Mouse (Mus musculus): ENCODE data around the gene Myf6. TPM values are rescaled to one million over a fixed set of nuclear protein-coding genes. Genes with fewer than 3 reads are reported as not detected.

Myf6 gene
- polyA plus RNA-seq, 1 experiment from 2014 or later: 0.16 TPM

GRCm38 (mm10) chr10:107492867-107493579 lies 1.5 kb downstream of the Myf6 start:
- H3K4me1 ChIP-seq (replicated peaks): peaks cover 2% of the 10 kb centered on the region; the same call in 1 of the 2 replicates
- H3K9me3 ChIP-seq (replicated peaks): no peaks in the 10 kb centered on the region
- peak overlapping the region; percentile 61 for H3K4me2 ChIP-seq
- H3K4me3 ChIP-seq: peak overlapping the region; percentile 31
- no peak overlapping the region for H3K9ac ChIP-seq
- no peaks in the 10 kb centered on the region for H3K36me3 ChIP-seq
- H3K27ac ChIP-seq: no peak overlapping the region
- no peaks in the 10 kb centered on the region for H3K27me3 ChIP-seq
- 35% methylated on average over 18 of the region's 18 CpGs for WGBS
- no peak for ATAC-seq (replicated peaks; ENCODE audit: insufficient number of reproducible peaks, insufficient read depth, low FRiP score, low read depth)

GRCm38 (mm10) chr10:107488654-107489315 lies 5.8 kb downstream of the Myf6 start:
- Histone ChIP-seq H3K27me3 (no peaks in the 10 kb centered on the region), H3K4me3 (no peak overlapping the region), H3K9me3 (replicated peaks) (no peaks in the 10 kb centered on the region), H3K4me1 (replicated peaks) (no peaks in the 10 kb centered on the region; the same call in 1 of the 2 replicates), H3K27ac (no peak overlapping the region), H3K9ac (no peak overlapping the region), H3K36me3 (no peaks in the 10 kb centered on the region), H3K4me2 (peak overlapping the region; percentile 30; the same call in 1 of the 2 replicates)
- WGBS: 36% methylated on average over 12 of the region's 12 CpGs
- no peak for ATAC-seq (replicated peaks; ENCODE audit: insufficient number of reproducible peaks, insufficient read depth, low FRiP score, low read depth)

GRCm38 (mm10) chr10:107486770-107487169 lies 7.8 kb downstream of the Myf6 start:
- Histone ChIP-seq H3K36me3 (no peaks in the 10 kb centered on the region), H3K9me3 (replicated peaks) (no peaks in the 10 kb centered on the region), H3K27ac (no peak overlapping the region), H3K4me2 (no peak overlapping the region), H3K9ac (no peak overlapping the region), H3K27me3 (no peaks in the 10 kb centered on the region), H3K4me1 (replicated peaks) (no peaks in the 10 kb centered on the region), H3K4me3 (no peak overlapping the region)
- WGBS: 69% methylated on average over 12 of the region's 12 CpGs
- no peak for ATAC-seq (replicated peaks; ENCODE audit: insufficient number of reproducible peaks, insufficient read depth, low FRiP score, low read depth)

- no peak for ATAC-seq (replicated peaks; ENCODE audit: insufficient number of reproducible peaks, insufficient read depth, low FRiP score, low read depth)
- no peaks in the 10 kb centered on the region for H3K4me1 ChIP-seq (replicated peaks)
- H3K27ac ChIP-seq: no peak within 1 kb of the TSS
- no peaks in the 10 kb centered on the region for H3K36me3 ChIP-seq
- no peaks in the 10 kb centered on the region for H3K9me3 ChIP-seq (replicated peaks)
- no peak within 1 kb of the TSS for H3K4me2 ChIP-seq
- WGBS: 64% methylated on average over 8 of the region's 8 CpGs
- no peaks in the 10 kb centered on the region for H3K27me3 ChIP-seq
- no peak within 1 kb of the TSS for H3K4me3 ChIP-seq
- no peak within 1 kb of the TSS for H3K9ac ChIP-seq
Observed at GRCm38 (mm10) chr10:107485870-107486269, 8.7 kb downstream of the Myf6 start, which contains the start of gene Myf5. Gene Myf5, minus strand, starts transcription at chr10:107486134.

GRCm38 (mm10) chr10:107484050-107484449 lies 10.5 kb downstream of the Myf6 start:
- H3K27ac ChIP-seq: no peak overlapping the region
- no peaks in the 10 kb centered on the region for H3K27me3 ChIP-seq
- H3K9me3 ChIP-seq (replicated peaks): no peaks in the 10 kb centered on the region
- 56% methylated on average over 10 of the region's 10 CpGs for WGBS
- no peaks in the 10 kb centered on the region for H3K36me3 ChIP-seq
- no peak overlapping the region for H3K9ac ChIP-seq
- no peak for ATAC-seq (replicated peaks; ENCODE audit: insufficient number of reproducible peaks, insufficient read depth, low FRiP score, low read depth)
- H3K4me3 ChIP-seq: no peak overlapping the region
- H3K4me1 ChIP-seq (replicated peaks): no peaks in the 10 kb centered on the region
- no peak overlapping the region for H3K4me2 ChIP-seq

GRCm38 (mm10) chr10:107473497-107473896 lies 21.0 kb downstream of the Myf6 start:
- H3K4me1 ChIP-seq (replicated peaks): no peaks in the 10 kb centered on the region
- H3K9ac ChIP-seq: no peak overlapping the region
- no peaks in the 10 kb centered on the region for H3K36me3 ChIP-seq
- 54% methylated on average over 2 of the region's 2 CpGs for WGBS
- H3K4me2 ChIP-seq: no peak overlapping the region
- no peaks in the 10 kb centered on the region for H3K27me3 ChIP-seq
- no peaks in the 10 kb centered on the region for H3K9me3 ChIP-seq (replicated peaks)
- H3K4me3 ChIP-seq: no peak overlapping the region
- no peak overlapping the region for H3K27ac ChIP-seq
- ATAC-seq (replicated peaks; ENCODE audit: insufficient number of reproducible peaks, insufficient read depth, low FRiP score, low read depth): no peak

GRCm38 (mm10) chr10:107471712-107472111 lies 22.8 kb downstream of the Myf6 start:
- Histone ChIP-seq H3K27me3 (no peaks in the 10 kb centered on the region), H3K9me3 (replicated peaks) (no peaks in the 10 kb centered on the region), H3K4me1 (replicated peaks) (no peaks in the 10 kb centered on the region), H3K36me3 (no peaks in the 10 kb centered on the region), H3K4me2 (no peak overlapping the region), H3K4me3 (no peak overlapping the region), H3K9ac (no peak overlapping the region), H3K27ac (no peak overlapping the region)
- 76% methylated on average over 5 of the region's 5 CpGs for WGBS
- ATAC-seq (replicated peaks; ENCODE audit: insufficient number of reproducible peaks, insufficient read depth, low FRiP score, low read depth): no peak

- no peaks in the 10 kb centered on the region for H3K27me3 ChIP-seq
- no peak overlapping the region for H3K27ac ChIP-seq
- H3K9me3 ChIP-seq (replicated peaks): no peaks in the 10 kb centered on the region
- H3K9ac ChIP-seq: no peak overlapping the region
- H3K4me1 ChIP-seq (replicated peaks): no peaks in the 10 kb centered on the region
- WGBS: 47% methylated on average over 7 of the region's 7 CpGs
- no peak overlapping the region for H3K4me2 ChIP-seq
- ATAC-seq (replicated peaks; ENCODE audit: insufficient number of reproducible peaks, insufficient read depth, low FRiP score, low read depth): no peak
- no peaks in the 10 kb centered on the region for H3K36me3 ChIP-seq
- H3K4me3 ChIP-seq: no peak overlapping the region
Observed at GRCm38 (mm10) chr10:107467819-107468218, 26.7 kb downstream of the Myf6 start.

- no peaks in the 10 kb centered on the region for H3K9me3 ChIP-seq (replicated peaks)
- H3K36me3 ChIP-seq: no peaks in the 10 kb centered on the region
- WGBS: 77% methylated on average over 5 of the region's 5 CpGs
Observed at GRCm38 (mm10) chr10:107449496-107450330, 44.8 kb downstream of the Myf6 start.

More at GRCm38 (mm10) chr10:107449496-107450330, 44.8 kb downstream of the Myf6 start:
- Histone ChIP-seq H3K9ac (no peak overlapping the region), H3K27me3 (no peaks in the 10 kb centered on the region), H3K4me3 (no peak overlapping the region), H3K4me2 (no peak overlapping the region), H3K27ac (no peak overlapping the region), H3K4me1 (replicated peaks) (no peaks in the 10 kb centered on the region)
- ATAC-seq (replicated peaks; ENCODE audit: insufficient number of reproducible peaks, insufficient read depth, low FRiP score, low read depth): no peak

Data from heart, embryonic 15.5 days (tissue).